Mouse (Mus musculus) mammary gland, adult 2 months (tissue): ENCODE data around the gene Trmo. TPM values are rescaled to one million over a fixed set of nuclear protein-coding genes. Genes with fewer than 3 reads are reported as not detected.

ENCODE experiments used
- polyA plus RNA-seq: library from polyadenylated mRNA; depleted of rRNA; stranded (reverse); fragments of >200 nt; gene quantifications from 2 replicates; pipeline ENCODE4 v1.2.3, GENCODE M21; 2012; ENCODE audit warnings: low replicate concordance; rRNA removed

Trmo gene
- polyA plus RNA-seq: 5.5 and 6.4 TPM in 2 replicates

DNA sequence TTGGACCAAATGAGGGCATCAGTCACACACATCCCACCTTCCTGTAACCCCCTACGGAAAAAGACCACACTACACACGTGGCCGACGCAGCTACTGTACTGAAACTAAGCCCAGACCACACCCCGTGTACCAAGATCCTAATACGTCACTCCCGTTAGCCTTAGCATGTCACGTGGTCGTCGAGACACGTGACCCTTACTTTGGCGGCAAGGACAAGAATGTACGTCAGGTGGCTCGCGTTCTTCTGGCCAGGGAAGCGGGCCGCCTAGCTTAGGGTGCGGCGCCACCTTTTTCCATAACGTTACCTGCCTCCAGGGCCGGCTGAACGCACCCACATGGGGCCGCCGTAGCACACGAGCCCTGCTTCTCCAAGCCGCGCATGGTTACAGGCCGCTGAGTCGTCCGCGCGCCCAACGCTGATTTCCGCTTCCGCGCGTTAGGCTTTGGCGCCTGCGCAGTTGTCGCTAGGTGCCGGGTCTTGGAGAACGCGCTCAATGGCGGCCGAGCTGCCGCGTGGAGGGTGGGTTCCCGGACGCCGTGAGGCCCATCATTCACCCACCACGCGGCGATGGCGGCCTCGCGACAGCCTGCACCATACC is at the start of gene Trmo:
Gene Trmo, minus strand, starts transcription at position 425 of the 599 bp plus-strand sequence.

DNA sequence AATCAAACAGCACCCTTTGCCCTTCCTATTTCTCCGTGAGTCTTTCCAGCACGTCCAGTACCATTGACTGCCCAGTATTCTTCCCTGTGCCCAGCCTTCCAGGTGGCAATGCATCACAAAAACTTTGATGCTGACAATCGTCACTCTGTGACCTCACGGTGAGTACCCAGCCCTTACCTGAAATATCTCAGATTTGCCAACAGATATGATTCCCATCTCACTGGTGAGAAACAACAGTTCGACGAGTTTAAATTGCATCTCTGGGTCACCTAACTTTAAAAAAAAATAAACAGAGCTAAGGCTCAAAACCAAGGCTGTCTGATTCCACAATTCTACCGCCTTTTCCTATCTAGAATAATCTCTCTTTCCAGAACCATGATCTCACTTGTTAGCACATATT is 24.2 kb upstream of the Trmo start, which contains the start of gene Hemgn:
Gene Hemgn, minus strand, starts transcription at position 101 of the 400 bp plus-strand sequence.

DNA sequence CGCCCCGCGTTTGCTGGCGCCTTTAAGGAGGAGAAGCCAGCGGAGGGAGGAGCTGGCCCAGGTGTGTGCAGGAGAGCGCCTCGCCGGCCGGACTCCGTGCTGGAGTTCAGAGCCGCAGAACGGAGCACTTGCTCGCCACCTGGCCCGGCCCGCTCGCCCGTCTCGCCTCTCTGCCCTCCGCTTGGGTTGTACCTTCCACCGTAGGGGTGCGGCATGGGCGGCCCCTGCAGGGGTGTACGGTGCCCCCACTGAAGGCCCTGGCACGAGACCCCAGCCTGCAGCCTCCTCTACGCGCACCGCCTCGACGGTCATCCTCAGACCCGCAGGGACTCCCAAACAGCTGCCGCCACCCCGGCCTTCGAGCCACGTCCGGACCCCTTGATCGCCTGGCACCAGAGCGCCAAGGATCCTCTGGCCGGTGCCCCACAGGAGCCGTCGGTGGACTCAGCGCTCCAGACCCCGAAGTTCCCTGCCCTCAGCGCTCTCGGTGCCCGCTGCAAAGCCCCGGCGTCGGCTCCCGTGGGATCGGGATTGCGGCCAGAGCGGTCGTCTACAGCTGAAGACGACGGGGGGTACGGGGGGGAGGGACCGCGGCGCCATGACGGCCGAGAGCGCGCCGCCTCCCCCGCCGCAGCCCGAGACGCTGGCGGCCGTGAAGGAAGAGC is 45.5 kb downstream of the Trmo start, which contains the start of gene Foxe1:
Gene Foxe1, plus strand, starts transcription at position 14 of the 665 bp plus-strand sequence.

Other genes starting within 250 kb of the Trmo start
- 8.7 and 31.2 TPM in 2 replicates for gene Xpa, start 193.1 kb downstream of the Trmo start, polyA plus RNA-seq
- gene Foxe1, start 45.8 kb downstream of the Trmo start, polyA plus RNA-seq: 0.04 TPM in 1 of 2 replicates, not detected in the other
- gene Hemgn, start 24.1 kb upstream of the Trmo start, polyA plus RNA-seq: 0.09 TPM in 1 of 2 replicates, not detected in the other
- gene Anp32b, start 61.5 kb upstream of the Trmo start, polyA plus RNA-seq: 7.1 and 35.1 TPM in 2 replicates
- 22.9 and 23.7 TPM in 2 replicates for gene Nans, start 99.8 kb upstream of the Trmo start, polyA plus RNA-seq
- 11.0 and 54.5 TPM in 2 replicates for gene Trim14, start 146.7 kb upstream of the Trmo start, polyA plus RNA-seq
- 27.9 and 67.4 TPM in 2 replicates for gene Coro2a, start 212.8 kb upstream of the Trmo start, polyA plus RNA-seq